Mouse (Mus musculus) left cerebral cortex, adult 18-20 months (tissue): ENCODE measurements around the gene Klhdc9. TPM values are rescaled to one million over a fixed set of nuclear protein-coding genes. Genes with fewer than 3 reads are reported as not detected.
"Not testable (repeated sequence)": the region's sequence is repeated elsewhere in the genome, so short reads cannot be mapped to it uniquely, and the experiment has no call there.

Experiments
- DNase-seq, 2 experiments: peaks; one replicate each; pipeline ENCODE4 v3.0.0; 2021 to 2022; ENCODE audit warnings: low spot score in 2 of 2, mixed read lengths in 1 of 2
- total RNA-seq, 2 experiments: library from RNA; stranded (reverse); gene quantifications; 2 replicates each; pipeline ENCODE4 v1.2.3; 2021

The Klhdc9 gene
- total RNA-seq, 2 experiments from 2014 or later = 7.1 to 8.0 TPM

GRCm38 (mm10) chr1:171358421-171358820, 2.2 kb downstream of the Klhdc9 start:
- DNase-seq = no peak

- no peak for DNase-seq
Observed at GRCm38 (mm10) chr1:171356814-171357213, 3.8 kb downstream of the Klhdc9 start.

- no peak for DNase-seq
Observed at GRCm38 (mm10) chr1:171355812-171356340, 4.7 kb downstream of the Klhdc9 start.

GRCm38 (mm10) chr1:171349210-171349609, 11.4 kb downstream of the Klhdc9 start:
- DNase-seq = no peak

- DNase-seq = no peak
Observed at GRCm38 (mm10) chr1:171348665-171349064, 11.9 kb downstream of the Klhdc9 start.

GRCm38 (mm10) chr1:171346095-171346450, 14.5 kb downstream of the Klhdc9 start:
- DNase-seq = no peak

GRCm38 (mm10) chr1:171345225-171346094, 15.1 kb downstream of the Klhdc9 start, which contains the start of the genes Nit1 and Pfdn2:
Nit1 (minus strand) TSS chr1:171345646.
Pfdn2 (plus strand) TSS chr1:171345670.
- peak; percentile 92 to 93 for DNase-seq

GRCm38 (mm10) chr1:171344715-171345114, 15.9 kb downstream of the Klhdc9 start:
- no peak for DNase-seq

- DNase-seq = no peak
Observed at GRCm38 (mm10) chr1:171343922-171344677, 16.5 kb downstream of the Klhdc9 start.

- DNase-seq = no peak
Observed at GRCm38 (mm10) chr1:171342262-171343207, 18.1 kb downstream of the Klhdc9 start.

- no peak for DNase-seq
Observed at GRCm38 (mm10) chr1:171330216-171330560, 30.4 kb downstream of the Klhdc9 start.

GRCm38 (mm10) chr1:171329433-171330215, 31.0 kb downstream of the Klhdc9 start:
- peak in 1 of 2 experiments; percentile 24 for DNase-seq

GRCm38 (mm10) chr1:171328839-171329432, 31.7 kb downstream of the Klhdc9 start, which contains the start of gene Dedd:
Dedd (plus strand) TSS chr1:171329145.
- peak; percentile 87 to 89 for DNase-seq

- DNase-seq = no peak
Observed at GRCm38 (mm10) chr1:171328244-171328643, 32.4 kb downstream of the Klhdc9 start.

GRCm38 (mm10) chr1:171326588-171326987, 34.0 kb downstream of the Klhdc9 start:
- not testable (repeated sequence) for DNase-seq

GRCm38 (mm10) chr1:171325571-171325970, 35.0 kb downstream of the Klhdc9 start:
- DNase-seq = no peak

- DNase-seq = no peak
Observed at GRCm38 (mm10) chr1:171322012-171322411, 38.6 kb downstream of the Klhdc9 start.

- no peak for DNase-seq
Observed at GRCm38 (mm10) chr1:171321415-171321814, 39.2 kb downstream of the Klhdc9 start.

GRCm38 (mm10) chr1:171320151-171320550, 40.4 kb downstream of the Klhdc9 start:
- DNase-seq = no peak
